Mouse (Mus musculus) urinary bladder, postnatal 14 days (tissue): ENCODE results near the gene Scrg1.
A peak's percentile ranks its signal among the peaks of the same experiment; 100 is the strongest.
"Not testable (repeated sequence)": the region's sequence is repeated elsewhere in the genome, so short reads cannot be mapped to it uniquely, and the experiment has no call there.

ENCODE experiments used
- DNase-seq: peaks from one replicate; pipeline ENCODE4 v3.0.0; 2021; ENCODE audit warnings: low spot score

Gene Scrg1

DNA sequence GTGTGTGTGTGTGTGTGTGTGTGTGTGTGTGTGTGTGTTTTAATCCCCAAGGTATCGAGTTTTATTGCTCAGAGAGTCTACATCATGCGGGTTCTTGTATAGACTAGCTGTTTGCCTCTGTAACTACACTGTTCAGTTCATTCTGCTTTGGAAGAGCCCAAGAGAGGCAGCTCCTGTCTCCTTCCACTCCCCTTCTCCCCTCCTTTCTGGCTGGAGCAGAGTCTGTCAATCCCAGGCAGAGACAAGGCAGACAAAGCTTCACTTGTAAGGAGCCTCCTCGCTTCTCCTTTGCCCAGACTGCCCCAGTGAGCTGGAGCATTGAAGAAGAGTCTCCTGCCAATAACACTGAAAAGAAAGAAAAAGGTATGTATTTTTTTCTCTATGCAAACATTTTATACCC lies at the start of gene Scrg1:
TSS of gene Scrg1 (plus strand) at position 159 of the 400 bp plus-strand sequence.
- DNase-seq, result no peak

- no peak for DNase-seq
These were observed 49.4 kb upstream of the Scrg1 start for GRCm38 (mm10) chr8:57406366-57406765.

- DNase-seq, result no peak
These were observed 46.4 kb upstream of the Scrg1 start for GRCm38 (mm10) chr8:57409333-57409732.

GRCm38 (mm10) chr8:57409779-57410472 lies 45.8 kb upstream of the Scrg1 start:
- DNase-seq, result no peak

- no peak for DNase-seq
These were observed 45.3 kb upstream of the Scrg1 start for GRCm38 (mm10) chr8:57410473-57410863.

GRCm38 (mm10) chr8:57411366-57411765 lies 44.4 kb upstream of the Scrg1 start:
- no peak for DNase-seq

GRCm38 (mm10) chr8:57416827-57417226 lies 38.9 kb upstream of the Scrg1 start:
- DNase-seq, result no peak

DNA sequence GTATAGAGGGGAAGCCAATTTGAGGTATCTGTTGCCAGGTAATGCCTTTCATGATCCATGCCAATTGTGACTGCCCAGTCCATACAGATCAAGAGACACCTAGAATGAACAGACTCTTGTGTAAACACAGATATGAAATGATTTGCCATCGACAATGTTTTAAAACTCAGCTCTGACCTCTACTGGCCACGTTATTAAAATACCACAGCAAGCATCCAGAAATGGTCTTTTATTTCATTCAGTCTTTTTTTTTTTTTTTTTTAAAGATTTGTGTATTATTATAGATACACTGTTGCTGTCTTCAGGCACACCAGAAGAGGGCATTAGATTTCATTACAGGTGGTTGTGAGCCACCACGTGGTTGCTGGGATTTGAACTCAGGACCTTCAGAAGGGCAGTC lies 29.6 kb upstream of the Scrg1 start:
- DNase-seq, result no peak

- DNase-seq, result no peak
These were observed 27.9 kb upstream of the Scrg1 start for GRCm38 (mm10) chr8:57427581-57428366.

- no peak for DNase-seq
These were observed 27.2 kb upstream of the Scrg1 start for GRCm38 (mm10) chr8:57428566-57428965.

GRCm38 (mm10) chr8:57429166-57429887 lies 26.4 kb upstream of the Scrg1 start:
- DNase-seq, result peak; percentile 83

DNA sequence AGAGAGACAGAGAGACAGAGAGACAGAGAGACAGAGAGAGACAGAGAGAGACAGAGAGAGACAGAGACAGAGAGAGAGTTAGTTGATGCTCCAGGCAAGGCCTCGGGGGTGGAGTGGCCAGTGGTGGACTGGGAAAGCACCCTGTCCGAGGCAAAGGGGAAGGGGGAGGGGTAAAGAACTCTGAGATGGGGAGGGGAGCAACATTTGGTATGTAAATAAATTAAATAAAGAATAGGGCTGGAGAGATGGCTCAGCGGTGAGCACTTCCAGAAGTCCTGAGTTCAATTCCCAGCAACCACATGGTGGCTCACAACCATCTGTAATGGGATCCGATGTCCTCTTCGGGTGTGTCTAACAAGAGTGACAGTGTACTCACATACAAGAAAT lies 25.8 kb upstream of the Scrg1 start:
- DNase-seq, result not testable (repeated sequence)

DNA sequence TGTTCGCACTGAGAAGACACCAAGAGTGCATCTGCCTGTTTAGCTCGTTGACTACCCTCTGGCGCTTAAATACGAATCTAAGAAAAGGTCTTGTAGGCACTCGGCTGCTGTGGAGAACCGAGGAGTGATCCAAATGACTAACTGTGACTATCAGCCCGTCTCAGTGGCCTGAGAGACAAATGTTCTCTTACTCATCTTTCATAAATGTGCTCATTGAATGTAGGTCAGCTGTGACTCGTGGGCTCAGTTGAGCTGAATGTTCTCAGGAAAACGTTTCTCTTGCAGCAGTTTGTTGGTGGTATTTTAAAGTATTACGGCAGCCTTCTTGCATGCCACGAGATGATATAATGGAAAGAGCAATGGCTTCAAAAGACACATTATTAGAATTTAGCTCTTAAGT lies 24.8 kb upstream of the Scrg1 start:
- no peak for DNase-seq

DNA sequence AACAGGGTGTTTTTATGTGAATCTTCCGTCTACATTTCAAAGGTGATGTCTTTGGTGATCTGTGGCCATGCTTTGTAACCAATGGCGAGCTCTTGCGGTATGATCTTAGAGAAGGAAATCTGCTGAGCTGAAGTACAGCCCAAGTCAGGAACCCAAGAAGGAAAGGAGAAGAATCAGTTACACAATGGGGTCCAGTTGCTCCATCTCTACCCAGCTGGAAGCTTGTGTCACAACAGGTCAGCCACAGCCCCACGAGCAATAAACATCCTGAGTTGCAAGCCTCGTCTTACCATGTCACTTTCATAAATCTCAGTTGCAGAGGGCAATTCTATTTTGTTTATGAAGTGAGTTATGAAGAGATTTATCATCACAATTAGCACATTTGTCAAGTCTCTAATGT lies 22.9 kb upstream of the Scrg1 start:
- no peak for DNase-seq

DNA sequence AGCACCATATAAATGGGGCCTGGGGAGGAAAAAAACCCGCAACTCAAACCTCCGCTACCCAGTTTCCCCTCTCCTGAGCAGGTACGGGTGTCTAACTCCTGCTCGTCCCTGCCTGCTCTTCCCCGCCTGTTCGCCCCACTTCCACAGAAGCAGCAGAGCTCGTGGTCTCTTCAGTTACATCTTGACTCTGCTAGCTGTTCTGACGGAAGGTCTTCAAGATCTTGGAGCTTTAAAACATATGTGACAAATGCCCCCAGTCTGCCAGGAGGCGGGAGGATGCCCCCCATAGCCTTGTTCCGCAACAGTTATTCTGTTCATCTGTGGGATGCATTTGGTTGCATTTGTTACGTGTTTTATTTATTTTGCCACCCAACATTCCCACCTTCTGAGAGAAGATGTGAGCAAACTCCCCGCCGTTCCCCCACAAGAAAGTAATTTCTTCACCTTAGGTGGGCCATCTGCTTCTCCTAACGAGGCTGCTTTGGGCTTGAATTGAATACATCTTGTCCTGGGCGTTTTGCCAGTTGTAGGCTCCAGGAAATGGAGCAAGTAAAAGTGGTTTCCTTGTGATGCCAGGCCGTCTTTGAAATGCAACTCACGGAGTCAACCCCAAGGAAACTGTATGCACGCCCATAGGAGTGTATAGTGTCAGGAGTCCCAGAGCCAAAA lies 19.8 kb upstream of the Scrg1 start:
- no peak for DNase-seq

DNA sequence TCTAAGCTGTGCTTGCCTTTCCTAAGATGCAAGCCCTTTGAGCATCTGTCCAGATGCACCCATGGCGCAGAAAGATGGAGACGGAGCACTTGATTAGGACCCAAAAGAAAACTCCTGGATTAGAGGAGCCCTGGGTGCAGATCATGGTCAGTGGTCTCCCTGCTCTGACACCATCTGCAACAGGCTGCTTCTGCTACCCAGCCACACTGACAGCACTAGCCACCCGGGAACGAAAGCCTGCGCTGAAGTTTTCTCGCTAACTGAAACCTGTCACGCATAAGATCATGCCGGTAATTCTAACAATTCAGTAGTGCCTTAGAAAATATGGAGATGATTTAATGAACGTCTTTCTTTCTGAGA lies 19.3 kb upstream of the Scrg1 start:
- DNase-seq, result no peak

DNA sequence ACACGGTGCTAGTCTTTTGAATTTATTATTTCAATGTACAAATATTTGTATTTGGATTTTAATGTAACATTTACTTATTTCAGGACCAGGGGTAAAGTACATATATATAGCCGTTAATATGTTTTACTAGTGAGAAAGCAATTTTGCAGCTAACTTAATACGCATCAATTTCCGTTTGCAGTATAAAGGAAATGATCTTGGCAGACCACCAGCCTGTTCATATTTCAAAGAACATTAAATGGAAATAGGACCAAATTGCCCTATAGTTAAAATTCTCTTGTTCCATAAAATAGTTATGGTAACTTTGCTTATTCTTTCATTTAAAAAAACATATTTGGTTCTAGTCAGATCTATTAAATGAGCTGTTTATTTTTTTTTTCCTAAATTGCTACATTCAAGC lies 14.6 kb upstream of the Scrg1 start:
- no peak for DNase-seq

GRCm38 (mm10) chr8:57441556-57441955 lies 14.2 kb upstream of the Scrg1 start:
- DNase-seq, result no peak

GRCm38 (mm10) chr8:57443289-57443688 lies 12.4 kb upstream of the Scrg1 start:
- peak; percentile 42 for DNase-seq

GRCm38 (mm10) chr8:57445901-57446300 lies 9.8 kb upstream of the Scrg1 start:
- DNase-seq, result not testable (repeated sequence)

DNA sequence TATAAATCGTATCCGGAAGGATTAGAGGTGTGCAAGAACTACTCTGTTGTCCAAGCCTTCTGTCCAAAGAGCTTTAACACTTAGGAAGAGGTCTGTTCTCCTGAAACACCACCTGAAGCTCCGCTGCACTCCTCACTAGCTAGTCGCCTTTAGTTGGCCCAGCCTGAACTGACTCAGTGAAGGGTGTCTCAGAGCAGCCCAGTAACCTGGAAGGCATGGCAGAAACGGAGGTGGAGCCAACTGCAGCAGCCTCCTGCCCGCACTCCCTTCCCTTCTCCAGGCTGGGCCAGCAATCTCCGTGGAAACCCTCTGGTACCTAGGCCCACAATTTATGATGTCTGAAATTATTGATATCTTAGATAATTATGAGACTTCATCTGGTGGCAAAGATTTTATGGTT lies 5.0 kb upstream of the Scrg1 start:
- DNase-seq, result no peak

DNA sequence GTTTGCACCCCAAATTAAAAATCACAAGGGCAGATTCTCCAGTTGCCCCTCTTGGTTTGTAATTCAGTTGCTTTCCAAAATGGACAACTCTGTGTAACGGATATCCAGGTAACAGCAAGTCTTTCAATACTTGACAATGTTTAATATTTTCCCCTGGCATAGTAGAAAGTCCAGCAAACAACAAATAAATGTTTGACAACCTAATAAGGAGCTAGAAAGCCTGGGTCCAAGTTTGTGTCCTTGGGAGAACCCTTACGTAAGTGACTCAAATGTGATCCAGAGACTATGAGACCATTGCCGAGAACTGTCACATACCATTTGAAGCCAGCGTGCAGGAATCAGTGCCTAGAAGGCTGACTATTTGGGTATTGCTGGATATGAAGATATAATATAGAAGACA lies 3.8 kb upstream of the Scrg1 start:
- no peak for DNase-seq

DNA sequence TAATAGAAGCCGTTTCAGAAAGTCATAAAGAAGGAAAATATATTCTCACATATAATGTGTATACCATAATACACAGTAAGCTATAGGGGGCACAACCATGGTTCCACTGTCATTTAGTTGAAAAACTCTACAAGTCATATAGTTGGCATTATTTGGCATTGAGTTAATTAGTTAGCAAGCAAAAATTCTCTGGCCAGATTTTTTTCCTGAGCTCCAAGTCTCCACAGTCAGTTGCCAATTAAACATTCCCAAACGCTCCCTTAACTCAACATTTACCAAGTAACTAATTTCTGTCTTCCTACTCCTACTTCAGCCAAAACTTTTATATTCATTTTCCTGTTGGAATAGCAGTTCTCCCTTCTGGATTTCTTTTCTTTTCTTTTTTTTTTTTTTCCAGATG lies 2.4 kb upstream of the Scrg1 start:
- no peak for DNase-seq
